Mouse (Mus musculus) intestine, embryonic 14.5 days (tissue): ENCODE results near the gene Rad23b. TPM values are rescaled to one million over a fixed set of nuclear protein-coding genes. Genes with fewer than 3 reads are reported as not detected.
A peak's percentile ranks its signal among the peaks of the same experiment; 100 is the strongest.

Experiments
- ATAC-seq: fragments of 200-750 bp; cut with Nextera tagmentation; replicated peaks from 2 replicates; pipeline ENCODE4 v1.8.0; 2017; ENCODE audit warnings: low read depth, moderate number of reproducible peaks, moderate TSS enrichment, moderate library complexity; ENCODE audit not compliant: low FRiP score, low TSS enrichment
- DNase-seq: peaks from one replicate; pipeline ENCODE4 v3.0.0-alpha.2; 2018; ENCODE audit warnings: low spot score
- H3K27ac ChIP-seq: fragments of 300-500 bp; sonication (generic); 2 replicates; pipeline ENCODE4 v1.5.1; 2014; ENCODE audit warnings: low read depth, mild to moderate bottlenecking, control low read depth
- H3K27me3 ChIP-seq: fragments of 300-500 bp; sonication (generic); replicated peaks from 2 replicates; pipeline ENCODE4 v1.6.1; 2014; ENCODE audit warnings: low read length, control low read depth; ENCODE audit not compliant: control insufficient read depth, insufficient read depth
- H3K36me3 ChIP-seq: fragments of 300-500 bp; sonication (generic); 2 replicates; pipeline ENCODE4 v1.6.1; 2014; ENCODE audit warnings: low read length, control low read depth; ENCODE audit not compliant: control insufficient read depth, insufficient read depth
- H3K4me1 ChIP-seq: fragments of 300-500 bp; sonication (generic); replicated peaks from 2 replicates; pipeline ENCODE4 v1.6.1; 2014; ENCODE audit warnings: low read length, control low read depth, mixed read lengths; ENCODE audit not compliant: control insufficient read depth, insufficient read depth
- H3K4me2 ChIP-seq: fragments of 300-500 bp; sonication (generic); 2 replicates; pipeline ENCODE4 v1.6.1; 2014; ENCODE audit warnings: low read length
- H3K4me3 ChIP-seq: fragments of 300-500 bp; sonication (generic); 2 replicates; pipeline ENCODE4 v1.5.1; 2014; ENCODE audit warnings: low read depth, low read length, control low read depth, mixed read lengths
- H3K9ac ChIP-seq: fragments of 300-500 bp; sonication (generic); 2 replicates; pipeline ENCODE4 v1.6.1; 2014; ENCODE audit warnings: mild to moderate bottlenecking, low read length
- H3K9me3 ChIP-seq: fragments of 300-500 bp; sonication (generic); 2 replicates; pipeline ENCODE4 v1.6.1; 2016; ENCODE audit warnings: low read length, control low read depth; ENCODE audit not compliant: control insufficient read depth
- WGBS: fragments of 180-500 bp; shearing (Covaris S2); extraction: QIAGEN DNeasy Blood & Tissue Kit; methylation state at CpG from one replicate; pipeline ENCODE4 v1.1.7; 2014; 5-methylcytosine and 5-hydroxymethylcytosine counted together
- polyA plus RNA-seq: library from polyadenylated mRNA; unstranded; fragments of >200 nt; fragmentation: Nextera tagmentation; extraction: Ambion mirVana; gene quantifications from 2 replicates; pipeline ENCODE4 v1.2.1, GENCODE M21; 2014

Rad23b gene
- polyA plus RNA-seq, 1 experiment from 2014 or later: 70.6 TPM

DNA sequence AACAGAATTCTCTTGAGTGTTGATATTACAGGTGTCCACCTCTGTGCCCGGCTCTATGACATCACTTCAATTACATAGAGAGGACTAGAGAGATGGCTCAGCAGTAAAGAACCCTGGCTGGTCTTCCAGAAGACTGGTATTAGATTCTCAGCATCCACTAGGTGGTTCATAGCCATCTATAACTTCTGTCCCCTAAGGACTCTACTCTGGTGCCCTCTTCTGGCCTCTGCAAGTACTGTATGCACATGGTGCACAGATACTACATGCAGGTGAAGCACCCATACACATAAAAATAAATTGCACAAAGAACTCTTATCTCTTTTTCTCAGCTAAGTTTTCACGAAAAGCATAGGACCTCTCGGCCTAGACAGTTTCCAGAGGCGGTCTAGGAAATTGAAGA is 14.5 kb downstream of the Rad23b start:
- Histone ChIP-seq H3K9me3 (no peaks in the 10 kb centered on the region), H3K4me2 (no peak overlapping the region), H3K36me3 (peaks cover 26% of the 10 kb centered on the region), H3K9ac (no peak overlapping the region), H3K27me3 (no peaks in the 10 kb centered on the region), H3K4me1 (no peaks in the 10 kb centered on the region), H3K27ac (no peak overlapping the region), H3K4me3 (no peak overlapping the region)
- DNase-seq (no peak), ATAC-seq (no peak)
- 93% methylated on average over 4 of the region's 4 CpGs for WGBS

DNA sequence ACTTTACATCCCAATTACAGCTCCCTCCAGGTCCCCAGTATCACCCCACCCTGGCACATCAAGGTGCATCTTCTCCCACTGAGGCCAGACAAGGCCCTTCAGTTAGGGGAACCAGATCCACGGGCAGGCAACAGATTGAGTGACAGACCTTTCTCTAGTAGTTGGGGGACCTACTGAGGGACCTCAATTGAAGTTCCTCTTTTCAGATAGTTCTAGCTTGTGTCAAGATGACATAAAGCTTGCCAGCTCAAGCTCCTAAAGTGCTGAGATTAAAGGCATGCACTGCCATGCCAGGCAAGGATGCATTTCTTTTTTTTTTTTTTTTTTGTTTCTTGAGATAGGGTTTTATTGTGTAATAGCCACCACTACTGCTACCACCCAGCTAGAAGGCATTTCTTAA is 16.2 kb downstream of the Rad23b start:
- H3K4me2 ChIP-seq: no peak overlapping the region
- H3K9me3 ChIP-seq: no peaks in the 10 kb centered on the region
- no peak overlapping the region for H3K4me3 ChIP-seq
- H3K36me3 ChIP-seq: peaks cover 34% of the 10 kb centered on the region
- H3K27me3 ChIP-seq: no peaks in the 10 kb centered on the region
- H3K27ac ChIP-seq: no peak overlapping the region
- no peaks in the 10 kb centered on the region for H3K4me1 ChIP-seq
- DNase-seq: no peak
- WGBS: 57% methylated on average over 1 of the region's 1 CpGs
- no peak for ATAC-seq
- H3K9ac ChIP-seq: no peak overlapping the region

DNA sequence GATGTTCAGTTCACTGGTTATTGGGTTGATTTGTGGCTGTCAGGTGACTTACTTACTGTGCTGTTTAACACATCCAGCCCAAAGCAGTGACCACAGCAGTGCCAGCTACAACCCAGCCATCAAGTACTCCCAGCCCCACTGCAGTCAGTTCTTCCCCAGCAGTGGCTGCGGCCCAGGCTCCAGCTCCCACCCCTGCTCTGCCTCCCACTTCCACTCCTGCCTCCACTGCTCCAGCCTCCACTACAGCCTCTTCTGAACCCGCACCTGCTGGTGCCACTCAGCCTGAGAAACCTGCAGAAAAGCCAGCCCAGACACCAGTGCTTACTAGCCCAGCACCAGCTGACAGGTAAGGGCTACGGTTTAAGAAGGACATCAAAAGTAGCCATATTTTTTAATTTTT is 20.3 kb downstream of the Rad23b start:
- no peak for DNase-seq
- Histone ChIP-seq H3K4me3 (no peak overlapping the region), H3K9ac (no peak overlapping the region), H3K36me3 (peaks cover 50% of the 10 kb centered on the region), H3K4me1 (no peaks in the 10 kb centered on the region), H3K27me3 (no peaks in the 10 kb centered on the region), H3K27ac (no peak overlapping the region), H3K4me2 (no peak overlapping the region), H3K9me3 (no peaks in the 10 kb centered on the region)
- no peak for ATAC-seq
- WGBS: 95% methylated on average over 3 of the region's 3 CpGs

DNA sequence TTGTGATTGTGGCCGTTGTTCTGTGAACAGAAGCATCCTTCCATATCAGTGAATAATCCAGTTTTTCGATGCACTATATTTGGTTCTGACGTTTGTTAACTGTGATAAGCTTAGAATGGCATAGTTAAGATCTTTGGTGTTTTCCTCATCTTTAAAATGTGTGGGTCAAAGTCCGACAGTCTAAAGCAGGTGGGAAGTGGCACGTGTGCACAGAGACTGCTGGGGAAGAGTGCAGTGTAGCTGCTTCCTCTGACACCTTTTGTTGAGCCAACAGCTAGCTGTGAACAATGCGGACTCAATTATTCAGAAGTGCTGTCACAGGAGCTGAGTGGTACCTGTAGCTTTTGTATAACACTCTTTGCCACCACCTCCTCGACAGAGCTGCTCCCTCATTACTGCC is 21.5 kb downstream of the Rad23b start:
- Histone ChIP-seq H3K9me3 (no peaks in the 10 kb centered on the region), H3K27me3 (no peaks in the 10 kb centered on the region), H3K36me3 (peaks cover 57% of the 10 kb centered on the region), H3K4me3 (no peak overlapping the region), H3K27ac (no peak overlapping the region), H3K4me1 (no peaks in the 10 kb centered on the region), H3K9ac (no peak overlapping the region), H3K4me2 (no peak overlapping the region)
- 81% methylated on average over 7 of the region's 7 CpGs for WGBS
- no peak for ATAC-seq
- DNase-seq: no peak

DNA sequence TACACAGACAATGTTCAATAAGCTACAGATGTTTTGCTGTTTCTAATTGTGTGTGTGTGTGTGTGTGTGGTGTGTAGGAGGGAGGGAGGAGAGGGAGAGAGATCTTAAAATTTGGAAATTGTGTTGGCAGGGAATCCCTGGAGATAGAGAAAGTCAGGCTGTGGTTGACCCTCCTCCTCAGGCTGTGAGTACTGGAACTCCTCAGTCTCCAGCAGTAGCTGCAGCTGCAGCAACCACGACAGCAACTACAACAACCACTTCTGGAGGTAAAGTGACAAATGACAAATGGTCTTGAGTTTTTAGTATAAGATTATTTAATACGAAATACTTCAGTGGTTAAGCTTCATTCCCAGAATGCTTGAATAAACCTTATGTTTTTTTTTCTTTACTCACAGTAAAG is 32.5 kb downstream of the Rad23b start:
- H3K27ac ChIP-seq: no peak overlapping the region
- no peaks in the 10 kb centered on the region for H3K9me3 ChIP-seq
- ATAC-seq: no peak
- H3K36me3 ChIP-seq: peaks cover 95% of the 10 kb centered on the region
- no peak overlapping the region for H3K9ac ChIP-seq
- no peak for DNase-seq
- 83% methylated on average over 2 of the region's 2 CpGs for WGBS
- no peaks in the 10 kb centered on the region for H3K27me3 ChIP-seq
- H3K4me3 ChIP-seq: no peak overlapping the region
- no peak overlapping the region for H3K4me2 ChIP-seq
- H3K4me1 ChIP-seq: no peaks in the 10 kb centered on the region

DNA sequence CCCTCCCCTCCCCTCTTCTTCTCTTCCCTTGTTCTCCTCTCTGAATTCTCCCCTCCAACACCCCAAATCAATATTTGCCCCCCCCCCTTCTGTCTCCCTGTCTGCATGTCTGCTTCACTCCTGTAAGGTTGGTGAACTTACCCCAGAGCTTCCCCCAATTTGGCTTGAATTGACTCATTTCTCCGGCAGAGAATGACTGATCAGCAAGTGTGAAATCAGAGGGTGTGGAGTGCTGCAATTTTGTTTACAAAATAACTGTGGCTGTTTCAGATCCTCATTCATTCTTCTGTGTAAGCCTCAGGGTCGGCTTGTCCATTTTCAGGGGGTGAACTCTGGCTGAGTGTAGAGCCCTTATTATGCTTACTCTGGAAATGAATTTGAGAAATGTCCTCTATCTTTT is 36.9 kb downstream of the Rad23b start:
- DNase-seq (no peak), ATAC-seq (no peak)
- Histone ChIP-seq H3K4me2 (no peak overlapping the region), H3K27ac (no peak overlapping the region), H3K27me3 (no peaks in the 10 kb centered on the region), H3K9me3 (no peaks in the 10 kb centered on the region), H3K9ac (no peak overlapping the region), H3K4me3 (no peak overlapping the region), H3K36me3 (peaks cover 79% of the 10 kb centered on the region), H3K4me1 (no peaks in the 10 kb centered on the region)
- 79% methylated on average over 2 of the region's 2 CpGs for WGBS

DNA sequence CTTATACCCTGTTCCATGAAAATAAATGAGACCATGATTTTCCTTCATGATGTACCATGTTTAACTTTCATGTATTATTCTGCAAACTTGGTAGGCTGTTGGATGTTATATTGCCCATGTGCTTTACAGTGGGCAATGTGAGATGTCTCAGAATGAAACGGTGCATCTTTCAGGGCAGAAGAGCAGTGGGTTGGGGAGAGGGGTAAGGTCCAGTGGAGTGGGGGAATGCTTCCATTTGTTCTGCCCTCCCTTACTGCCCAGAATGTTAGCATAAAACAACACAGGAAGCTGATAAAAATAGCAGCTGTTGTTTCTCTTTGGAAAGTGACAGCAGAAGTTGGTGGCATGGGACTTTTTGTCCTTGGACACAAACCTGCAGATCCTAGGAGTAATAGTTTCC is 41.6 kb downstream of the Rad23b start:
- Histone ChIP-seq H3K9me3 (no peaks in the 10 kb centered on the region), H3K9ac (no peak overlapping the region), H3K4me1 (no peaks in the 10 kb centered on the region), H3K36me3 (peaks cover 32% of the 10 kb centered on the region), H3K4me2 (no peak overlapping the region), H3K27me3 (no peaks in the 10 kb centered on the region), H3K27ac (no peak overlapping the region), H3K4me3 (no peak overlapping the region)
- WGBS: 73% methylated on average over 1 of the region's 1 CpGs
- ATAC-seq: no peak
- DNase-seq: no peak

DNA sequence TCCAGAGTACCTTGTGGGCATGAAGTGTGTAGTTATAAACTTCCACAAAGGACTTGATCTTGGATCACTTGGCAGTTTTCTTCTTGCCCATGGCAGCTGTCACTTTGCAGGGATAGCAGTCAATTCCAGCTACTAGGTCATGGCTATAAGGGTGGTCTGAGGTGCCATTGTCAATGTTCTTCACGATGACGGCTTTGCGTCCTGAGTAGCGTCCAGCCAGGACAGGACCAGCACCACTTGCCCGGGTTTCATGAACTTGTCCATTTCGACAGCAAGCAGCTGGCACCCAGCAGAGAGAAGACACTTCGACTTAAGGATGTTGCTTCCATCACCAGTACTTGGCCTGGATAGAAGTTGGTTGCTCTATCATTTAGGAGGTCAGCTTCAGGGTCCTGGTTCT is 42.6 kb downstream of the Rad23b start:
- Histone ChIP-seq H3K4me3 (no peak overlapping the region), H3K27me3 (no peaks in the 10 kb centered on the region), H3K36me3 (peaks cover 27% of the 10 kb centered on the region; the same call in 1 of the 2 replicates), H3K27ac (no peak overlapping the region), H3K4me2 (no peak overlapping the region), H3K9me3 (no peaks in the 10 kb centered on the region), H3K4me1 (no peaks in the 10 kb centered on the region), H3K9ac (no peak overlapping the region)
- no peak for DNase-seq
- no peak for ATAC-seq
- WGBS: 90% methylated on average over 7 of the region's 7 CpGs

DNA sequence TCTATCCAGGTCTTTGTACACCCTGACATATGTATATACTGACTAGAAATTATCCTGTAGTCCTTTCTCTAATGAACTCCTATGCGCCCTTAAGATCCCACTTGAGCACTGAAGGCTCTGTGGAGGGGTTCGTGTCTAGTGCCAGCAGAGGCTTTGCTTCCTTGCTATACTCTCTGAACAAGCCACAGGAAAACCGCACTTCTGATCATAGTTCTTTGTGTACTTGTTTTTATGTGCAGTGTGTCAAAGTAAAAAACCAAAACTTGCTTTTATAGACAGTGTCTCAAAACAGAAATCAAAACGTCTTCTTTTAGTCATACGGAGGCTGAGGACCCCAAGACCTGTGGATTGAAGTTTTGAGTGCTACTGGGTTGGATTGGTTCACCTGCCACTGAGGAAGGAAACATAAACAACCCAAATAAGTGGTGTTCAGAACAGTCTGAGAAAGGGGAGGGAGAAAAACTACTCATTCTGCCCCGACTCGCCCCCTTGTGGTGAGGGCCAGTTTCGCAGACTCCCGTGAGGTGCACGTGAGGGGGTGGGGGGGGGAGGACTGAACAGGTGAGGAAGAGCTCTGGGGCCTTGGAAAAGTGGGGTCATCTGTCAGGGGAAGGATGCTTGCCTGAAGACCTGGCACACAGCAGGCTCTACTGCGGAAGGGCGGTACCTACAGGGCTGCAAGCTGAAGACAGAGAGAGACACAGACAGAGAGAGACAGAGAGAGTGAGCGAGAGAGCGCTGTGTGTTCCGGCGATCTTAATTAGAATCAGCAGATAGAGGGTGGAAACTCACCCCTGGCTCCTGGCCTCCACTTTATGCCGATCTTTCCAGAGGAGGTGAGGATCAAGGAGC is 48.3 kb downstream of the Rad23b start:
- no peak overlapping the region for H3K27ac ChIP-seq
- peaks cover 5% of the 10 kb centered on the region; the same call in 1 of the 2 replicates for H3K9me3 ChIP-seq
- no peaks in the 10 kb centered on the region for H3K27me3 ChIP-seq
- whole genome bisulfite sequencing: 33% methylated on average over 17 of the region's 17 CpGs
- H3K4me3 ChIP-seq: 0 out of 2 replicates have a peak overlapping the region, but pooled peaks have one; percentile 8
- peak overlapping the region; percentile 37 for H3K4me2 ChIP-seq
- ATAC-seq (0 out of 2 replicates have a peak, but pooled peaks have one; percentile 15), DNase-seq (peak; percentile 70)
- H3K4me1 ChIP-seq: no peaks in the 10 kb centered on the region
- no peak overlapping the region for H3K9ac ChIP-seq
- H3K36me3 ChIP-seq: no peaks in the 10 kb centered on the region
